Mouse (Mus musculus) liver, postnatal 0 days (tissue): ENCODE measurements around the gene Hdac9.

Experiments used
- CTCF ChIP-seq: sonication (generic); IDR thresholded peaks from 2 replicates; pipeline ENCODE4 v1.5.1; 2016; ENCODE audit warnings: antibody characterized with exemption, low read depth
- EP300 ChIP-seq: IDR thresholded peaks from 2 replicates; pipeline ENCODE4 v1.6.1; 2016; ENCODE audit warnings: antibody characterized with exemption, low read depth, mild to moderate bottlenecking

DNA sequence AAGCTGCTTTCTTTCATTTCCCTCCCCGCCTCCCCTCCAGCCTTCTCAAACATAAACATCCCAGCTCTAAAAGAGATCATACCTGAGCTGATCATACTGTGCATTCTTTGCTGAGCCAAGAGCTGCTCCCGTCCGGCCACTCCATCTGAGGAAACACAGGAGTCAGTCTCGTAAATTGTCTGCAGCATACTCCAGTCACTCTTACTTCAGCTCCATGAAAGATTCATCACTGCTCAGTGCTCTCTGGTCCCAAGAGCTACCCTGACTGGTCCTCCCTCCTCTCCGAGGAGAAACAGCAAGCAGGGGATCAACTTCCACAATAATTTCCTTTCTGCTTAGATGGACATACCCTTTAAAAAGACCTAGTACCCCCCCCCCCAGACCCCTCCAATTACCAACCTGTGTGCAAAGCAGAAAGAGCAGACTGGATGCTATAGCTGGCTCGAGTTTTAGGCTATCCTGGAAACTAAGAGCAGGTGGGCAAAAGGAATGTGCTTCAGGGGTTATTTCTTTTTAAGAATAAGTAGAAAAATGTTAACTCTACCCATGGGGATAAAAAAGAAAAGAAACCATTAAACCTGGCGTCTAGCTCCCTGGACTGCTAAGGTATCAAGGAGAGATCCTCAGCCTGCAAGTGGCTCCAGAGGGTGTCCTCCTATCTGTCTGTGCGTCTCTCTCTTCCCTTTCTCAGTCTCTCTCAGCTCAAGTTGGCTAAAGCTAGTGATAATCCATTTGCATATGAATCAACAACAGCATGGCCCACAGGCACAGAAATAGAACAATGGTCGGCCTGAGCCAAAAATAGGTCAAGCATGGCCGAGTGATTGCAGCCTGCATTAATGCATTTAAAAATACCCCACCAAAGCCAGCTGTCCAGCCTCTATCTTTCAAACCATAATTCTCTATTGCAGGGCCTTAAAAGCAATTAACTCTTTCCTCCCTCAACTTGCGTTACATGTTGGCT is 388.4 kb downstream of the Hdac9 start:
- TF ChIP-seq CTCF (no peak), EP300 (no peak)
